Mouse (Mus musculus) olfactory bulb, adult 2 months (tissue): ENCODE results near the gene Pi4ka. TPM values are rescaled to one million over a fixed set of nuclear protein-coding genes. Genes with fewer than 3 reads are reported as not detected.
A peak's percentile ranks its signal among the peaks of the same experiment; 100 is the strongest.

ENCODE experiments used
- H3K27ac ChIP-seq: fragments of 200-500 bp; 2 replicates; pipeline ENCODE4 v1.5.1; 2012; ENCODE audit warnings: low read depth, low read length; ENCODE audit not compliant: insufficient read depth
- H3K4me1 ChIP-seq: fragments of 200-500 bp; 2 replicates; pipeline ENCODE4 v1.6.1; 2012; ENCODE audit warnings: low read length; ENCODE audit not compliant: control insufficient read depth, insufficient read depth
- H3K4me3 ChIP-seq: fragments of 200-500 bp; 2 replicates; pipeline ENCODE4 v1.5.1; 2012; ENCODE audit warnings: mild to moderate bottlenecking, low read depth, low read length, moderate library complexity; ENCODE audit not compliant: insufficient read depth
- CTCF ChIP-seq: fragments of 200-500 bp; IDR thresholded peaks from 2 replicates; pipeline ENCODE4 v1.5.1; 2012; ENCODE audit warnings: low read depth, mild to moderate bottlenecking, low read length, moderate library complexity; ENCODE audit not compliant: insufficient read depth
- POLR2A ChIP-seq: fragments of 200-500 bp; IDR thresholded peaks from 2 replicates; pipeline ENCODE4 v1.6.1; 2012; ENCODE audit warnings: mild to moderate bottlenecking, low read depth, low read length, moderate library complexity; ENCODE audit not compliant: insufficient read depth
- WGBS: fragments of 180-500 bp; shearing (Covaris S2); methylation state at CpG from one replicate; pipeline ENCODE4 v1.1.7; 2018; 5-methylcytosine and 5-hydroxymethylcytosine counted together
- polyA plus RNA-seq: library from polyadenylated mRNA; stranded (reverse); fragments of >200 nt; gene quantifications from 2 replicates; pipeline ENCODE4 v1.2.4, GENCODE M21; 2012; ENCODE audit warnings: low replicate concordance; ENCODE audit not compliant: missing spikeins, insufficient read depth, insufficient read length

Pi4ka gene
- polyA plus RNA-seq, 1 experiment, result 511 TPM

GRCm38 (mm10) chr16:17267937-17268336 lies 138.2 kb downstream of the Pi4ka start:
- Histone ChIP-seq H3K4me1 (no peaks in the 10 kb centered on the region), H3K27ac (no peak overlapping the region), H3K4me3 (no peak overlapping the region)
- TF ChIP-seq CTCF (no peak), POLR2A (no peak)
- 83% methylated on average over 5 of the region's 5 CpGs for WGBS

GRCm38 (mm10) chr16:17266113-17266512 lies 140.0 kb downstream of the Pi4ka start:
- Histone ChIP-seq H3K4me3 (no peak overlapping the region), H3K27ac (no peak overlapping the region), H3K4me1 (no peaks in the 10 kb centered on the region)
- 63% methylated on average over 3 of the region's 3 CpGs for WGBS
- TF ChIP-seq CTCF, result no peak

DNA sequence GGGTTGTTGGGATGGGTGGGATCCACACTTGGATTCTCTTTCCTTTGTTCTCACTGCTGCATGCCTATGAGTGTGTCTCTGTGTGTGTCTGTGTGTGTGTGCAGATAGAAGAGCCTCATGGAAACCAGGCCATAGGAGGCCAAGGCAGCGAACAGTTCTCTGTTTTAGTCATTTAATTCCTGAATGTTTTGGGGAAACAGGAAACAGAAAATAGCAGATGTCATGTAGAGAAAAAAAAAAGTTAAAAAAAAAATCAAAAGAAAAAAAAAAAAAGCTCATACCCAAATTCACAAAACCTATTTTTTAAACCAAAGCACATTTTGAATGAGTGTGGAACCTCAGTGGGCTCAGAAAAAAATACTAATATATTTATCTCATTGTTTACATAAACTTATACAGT lies 144.8 kb downstream of the Pi4ka start:
- 91% methylated on average over 1 of the region's 1 CpGs for WGBS
- no peak overlapping the region for H3K4me3 ChIP-seq
- no peaks in the 10 kb centered on the region for H3K4me1 ChIP-seq
- TF ChIP-seq POLR2A (no peak), CTCF (no peak)
- no peak overlapping the region for H3K27ac ChIP-seq

DNA sequence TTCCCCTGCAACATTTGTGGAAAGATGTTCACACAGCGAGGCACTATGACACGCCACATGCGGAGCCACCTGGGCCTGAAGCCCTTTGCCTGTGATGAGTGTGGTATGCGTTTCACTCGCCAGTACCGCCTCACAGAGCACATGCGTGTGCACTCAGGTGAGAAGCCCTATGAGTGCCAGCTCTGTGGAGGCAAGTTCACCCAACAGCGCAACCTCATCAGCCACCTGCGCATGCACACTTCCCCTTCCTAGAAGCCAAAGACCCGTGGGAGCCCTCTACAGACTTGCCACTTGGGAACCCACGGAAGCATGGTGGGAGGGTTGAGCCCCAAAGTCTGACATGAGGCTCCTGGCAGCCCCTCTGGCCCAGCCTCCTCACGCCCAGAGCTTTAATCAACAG lies 147.2 kb downstream of the Pi4ka start:
- peaks cover 3% of the 10 kb centered on the region for H3K4me1 ChIP-seq
- WGBS, result 95% methylated on average over 12 of the region's 12 CpGs
- H3K27ac ChIP-seq, result no peak overlapping the region
- TF ChIP-seq POLR2A (no peak), CTCF (no peak)
- no peak overlapping the region for H3K4me3 ChIP-seq

- TF ChIP-seq POLR2A (0 out of 2 replicates have a peak, but pooled peaks have one; percentile 8), CTCF (no peak)
- 52% methylated on average over 9 of the region's 9 CpGs for WGBS
- H3K4me3 ChIP-seq, result no peak overlapping the region
- peaks cover 5% of the 10 kb centered on the region for H3K4me1 ChIP-seq
- H3K27ac ChIP-seq, result no peak overlapping the region
These were observed 148.7 kb downstream of the Pi4ka start for GRCm38 (mm10) chr16:17257359-17257821.

- no peak overlapping the region for H3K4me3 ChIP-seq
- peaks cover 5% of the 10 kb centered on the region for H3K4me1 ChIP-seq
- 58% methylated on average over 2 of the region's 2 CpGs for WGBS
- no peak overlapping the region for H3K27ac ChIP-seq
- no peak for TF ChIP-seq POLR2A
- TF ChIP-seq CTCF, result no peak
These were observed 150.8 kb downstream of the Pi4ka start for GRCm38 (mm10) chr16:17255270-17255669.

- Histone ChIP-seq H3K4me1 (peaks cover 5% of the 10 kb centered on the region), H3K4me3 (no peak overlapping the region), H3K27ac (no peak overlapping the region)
- WGBS, result 44% methylated on average over 4 of the region's 4 CpGs
- no peak for TF ChIP-seq POLR2A
- no peak for TF ChIP-seq CTCF
These were observed 152.0 kb downstream of the Pi4ka start for GRCm38 (mm10) chr16:17254005-17254597.

- no peak overlapping the region for H3K4me3 ChIP-seq
- H3K4me1 ChIP-seq, result peaks cover 5% of the 10 kb centered on the region
- H3K27ac ChIP-seq, result no peak overlapping the region
- WGBS, result 83% methylated on average over 7 of the region's 7 CpGs
- TF ChIP-seq POLR2A, result no peak
- no peak for TF ChIP-seq CTCF
These were observed 153.3 kb downstream of the Pi4ka start for GRCm38 (mm10) chr16:17252841-17253240.

GRCm38 (mm10) chr16:17252086-17252726 lies 153.9 kb downstream of the Pi4ka start:
- no peak overlapping the region for H3K4me3 ChIP-seq
- H3K4me1 ChIP-seq, result peaks cover 5% of the 10 kb centered on the region
- TF ChIP-seq POLR2A, result no peak
- no peak for TF ChIP-seq CTCF
- no peak overlapping the region for H3K27ac ChIP-seq
- 76% methylated on average over 3 of the region's 3 CpGs for WGBS
